Mouse (Mus musculus) left cerebral cortex, postnatal 36 days (tissue): ENCODE measurements at regions not wholly inside any gene's neighbourhood (a gene's known extent, or its start where the extent isn't known, plus 50 kb on each side); places are given as distances from the start of the nearest gene placed in this dataset.
"Not testable (repeated sequence)": the region's sequence is repeated elsewhere in the genome, so short reads cannot be mapped to it uniquely, and the experiment has no call there.

ENCODE experiments used
- DNase-seq, 2 experiments: peaks; one replicate each; pipeline ENCODE4 v3.0.0; 2021 to 2022; ENCODE audit warnings: low spot score in 2 of 2, mixed read lengths in 1 of 2
- intact Hi-C: fragments of 180-260 bp; cut with DNase I; formaldehyde crosslinking; loops from one replicate; pipeline ENCODE4 v1.15.1; 2025

GRCm38 (mm10) chrX:151708055-151708670 lies 92.4 kb upstream of the Huwe1 start:
- intact Hi-C loops = not testable (repeated sequence)
- peak; percentile 30 to 45 for DNase-seq
